Mouse (Mus musculus) midbrain, embryonic 10.5 days (tissue): ENCODE data around the gene Hdac11. TPM values are rescaled to one million over a fixed set of nuclear protein-coding genes. Genes with fewer than 3 reads are reported as not detected.

ENCODE experiments used
- DNase-seq: peaks from one replicate; pipeline ENCODE4 v3.0.0-alpha.2; 2017; ENCODE audit warnings: low spot score
- H3K27ac ChIP-seq: fragments of 300-500 bp; sonication (generic); replicated peaks from 2 replicates; pipeline ENCODE4 v1.5.1; 2016; ENCODE audit warnings: mild to moderate bottlenecking
- H3K27me3 ChIP-seq: fragments of 300-500 bp; sonication (generic); 2 replicates; pipeline ENCODE4 v1.6.1; 2016; ENCODE audit warnings: low read depth, mild to moderate bottlenecking; ENCODE audit not compliant: poor library complexity, severe bottlenecking
- H3K36me3 ChIP-seq: fragments of 300-500 bp; sonication (generic); 2 replicates; pipeline ENCODE4 v1.6.1; 2016; ENCODE audit warnings: mild to moderate bottlenecking, moderate library complexity
- H3K4me1 ChIP-seq: fragments of 300-500 bp; sonication (generic); 2 replicates; pipeline ENCODE4 v1.6.1; 2016
- H3K4me3 ChIP-seq: fragments of 300-500 bp; sonication (generic); 2 replicates; pipeline ENCODE4 v1.5.1; 2016; ENCODE audit warnings: mild to moderate bottlenecking, moderate library complexity
- H3K9me3 ChIP-seq: fragments of 300-500 bp; sonication (generic); replicated peaks from 2 replicates; pipeline ENCODE4 v1.6.1; 2016; ENCODE audit warnings: mild to moderate bottlenecking
- WGBS: fragments of 180-500 bp; shearing (Covaris S2); methylation state at CpG from one replicate; pipeline ENCODE4 v1.1.7; 2016; 5-methylcytosine and 5-hydroxymethylcytosine counted together
- polyA plus RNA-seq: library from polyadenylated mRNA; unstranded; fragments of >200 nt; fragmentation: Nextera tagmentation; extraction: Ambion mirVana; gene quantifications from 2 replicates; pipeline ENCODE4 v1.2.1, GENCODE M21; 2016

Gene Hdac11
- polyA plus RNA-seq, 1 experiment from 2014 or later = 9.4 TPM

DNA sequence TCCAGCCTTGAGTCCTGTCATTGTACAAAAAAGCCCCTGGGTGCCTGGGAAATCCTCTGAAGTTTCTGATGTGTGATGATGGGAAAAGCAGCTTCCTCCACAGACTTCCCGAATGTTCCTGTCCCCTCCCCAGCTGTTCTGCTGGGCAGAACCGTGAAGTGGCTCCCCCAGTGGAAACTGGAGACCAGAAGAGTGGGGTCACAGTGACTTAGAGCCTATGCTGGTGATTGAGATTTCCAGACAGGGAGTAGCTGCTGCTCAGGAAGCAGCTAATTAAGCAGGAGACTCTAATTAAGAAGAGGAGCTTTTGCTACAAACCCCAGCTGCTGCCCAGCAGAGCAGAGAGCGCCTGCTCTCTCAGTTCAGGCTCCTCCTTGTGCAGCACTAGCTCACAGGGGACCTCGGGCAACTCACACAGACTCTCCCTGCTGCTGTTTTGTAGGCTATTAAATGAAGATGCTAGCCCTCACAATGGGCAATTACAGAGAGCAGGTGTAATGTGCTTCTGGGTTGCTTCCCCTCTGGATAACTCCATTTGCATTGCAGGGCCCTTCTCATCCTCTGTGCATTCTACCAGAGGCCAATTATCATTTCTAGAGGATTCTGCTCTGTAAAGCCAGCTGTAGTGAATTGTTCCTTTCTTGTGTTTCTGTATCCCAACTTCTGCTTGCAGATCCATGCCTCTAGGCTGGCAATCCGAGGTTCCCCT lies 9.9 kb upstream of the Hdac11 start:
- Histone ChIP-seq H3K4me3 (no peak overlapping the region), H3K27me3 (no peaks in the 10 kb centered on the region), H3K4me1 (peaks cover 14% of the 10 kb centered on the region), H3K9me3 (no peaks in the 10 kb centered on the region), H3K27ac (peak overlapping the region; percentile 67; the same call in 1 of the 2 replicates), H3K36me3 (no peaks in the 10 kb centered on the region)
- DNase-seq = no peak
- 44% methylated on average over 5 of the region's 5 CpGs for WGBS

DNA sequence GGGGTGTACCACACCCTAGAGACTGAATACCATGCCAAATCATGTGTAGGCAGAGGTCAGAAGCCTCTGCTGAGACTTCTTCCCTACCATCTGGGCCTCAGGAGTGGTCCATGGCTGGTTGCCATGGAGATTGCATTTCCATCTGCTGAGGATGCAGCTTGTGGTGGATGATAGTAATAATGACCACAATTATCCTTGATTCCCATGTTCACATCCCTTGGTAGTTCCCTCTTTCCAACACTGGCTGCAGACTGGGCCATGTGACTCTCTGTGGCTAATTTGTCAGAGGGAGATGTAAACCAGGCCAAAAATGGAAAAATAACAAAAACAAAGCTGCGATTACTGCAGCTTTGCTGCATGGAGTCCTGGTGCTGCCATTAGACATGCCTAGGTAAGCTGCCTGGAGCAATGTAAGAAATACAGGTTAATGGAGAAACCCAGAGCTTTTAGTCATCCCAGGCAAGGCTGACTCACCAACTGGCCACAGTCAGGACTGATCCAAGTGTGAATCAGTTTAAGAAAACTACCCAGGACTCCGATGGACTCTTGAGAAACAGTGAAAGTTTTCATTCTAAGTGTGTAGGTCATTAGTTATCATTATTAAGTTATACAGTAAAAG lies 9.2 kb upstream of the Hdac11 start:
- WGBS = 96% methylated on average over 2 of the region's 2 CpGs
- no peaks in the 10 kb centered on the region for H3K9me3 ChIP-seq
- peak overlapping the region; percentile 67; the same call in 1 of the 2 replicates for H3K27ac ChIP-seq
- H3K36me3 ChIP-seq = no peaks in the 10 kb centered on the region
- no peak overlapping the region for H3K4me3 ChIP-seq
- DNase-seq = no peak
- H3K27me3 ChIP-seq = no peaks in the 10 kb centered on the region
- H3K4me1 ChIP-seq = peaks cover 16% of the 10 kb centered on the region

DNA sequence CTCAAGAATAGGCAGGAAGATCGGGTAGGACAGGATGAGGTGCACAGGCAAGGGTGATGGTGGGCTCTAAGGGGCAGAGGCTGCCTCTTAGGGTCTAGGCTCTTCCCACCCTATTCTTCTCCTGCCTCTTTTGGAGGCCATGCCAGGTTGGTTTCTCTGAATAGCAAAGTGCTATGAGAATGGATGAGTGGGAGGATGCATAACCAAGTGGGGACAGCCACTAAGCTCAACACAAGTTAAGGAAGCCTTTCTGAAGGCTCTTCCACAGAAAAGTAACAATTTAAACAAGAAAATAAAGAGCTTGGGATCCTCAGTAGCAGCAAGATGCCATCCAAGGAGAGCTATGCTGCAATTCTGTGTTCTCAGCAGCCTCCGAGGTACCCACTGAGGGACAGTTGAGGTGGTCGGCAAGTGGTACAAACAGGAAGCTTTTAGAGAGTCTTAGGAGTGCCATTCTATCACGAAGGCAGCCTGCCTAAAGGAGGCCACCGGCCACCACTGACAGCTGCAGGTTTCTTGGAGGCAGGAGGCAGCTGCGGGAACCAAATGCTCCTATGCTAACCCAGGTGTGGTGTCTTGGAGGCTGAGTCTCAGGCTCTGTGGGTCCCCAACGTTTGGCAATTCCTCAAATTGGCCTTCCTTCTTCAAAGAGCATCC lies 3.4 kb upstream of the Hdac11 start:
- Histone ChIP-seq H3K4me1 (peaks cover 56% of the 10 kb centered on the region), H3K27ac (peak overlapping the region; percentile 34), H3K27me3 (peaks cover 23% of the 10 kb centered on the region), H3K36me3 (no peaks in the 10 kb centered on the region), H3K9me3 (no peaks in the 10 kb centered on the region), H3K4me3 (no peak overlapping the region; the same call in none of the 2 replicates)
- DNase-seq = no peak
- WGBS = 46% methylated on average over 7 of the region's 7 CpGs

DNA sequence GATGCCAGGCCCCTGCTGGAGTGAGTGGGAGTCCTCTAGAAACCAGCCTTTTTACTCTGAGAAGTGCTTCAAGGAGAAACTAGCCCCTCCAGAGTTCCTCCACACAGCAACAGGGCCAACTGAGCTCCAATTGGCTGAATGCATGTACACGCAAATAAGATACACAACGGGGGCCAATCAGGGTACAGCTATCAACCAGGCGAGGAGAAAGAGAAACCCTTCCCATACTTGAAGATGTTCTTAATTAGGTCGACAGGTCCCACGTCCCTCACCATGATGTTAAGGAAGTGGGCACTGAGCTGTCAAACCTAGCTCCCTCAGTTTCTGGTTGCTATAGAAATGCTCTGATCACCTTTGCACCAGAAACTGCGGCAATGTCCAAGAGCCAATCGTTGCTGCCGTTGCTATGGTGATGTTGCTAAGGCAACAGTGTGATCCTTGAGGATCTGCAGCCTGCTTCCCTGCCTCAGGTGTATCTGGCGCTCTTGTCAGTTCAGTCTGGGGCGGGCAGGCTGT lies 2.9 kb upstream of the Hdac11 start:
- peak; percentile 68 for DNase-seq
- H3K27ac ChIP-seq = peak overlapping the region; percentile 34
- peak overlapping the region; percentile 42 for H3K4me3 ChIP-seq
- peaks cover 25% of the 10 kb centered on the region for H3K27me3 ChIP-seq
- H3K4me1 ChIP-seq = peaks cover 61% of the 10 kb centered on the region
- WGBS = under 1% methylated on average over 10 of the region's 10 CpGs
- H3K9me3 ChIP-seq = no peaks in the 10 kb centered on the region
- no peaks in the 10 kb centered on the region for H3K36me3 ChIP-seq

DNA sequence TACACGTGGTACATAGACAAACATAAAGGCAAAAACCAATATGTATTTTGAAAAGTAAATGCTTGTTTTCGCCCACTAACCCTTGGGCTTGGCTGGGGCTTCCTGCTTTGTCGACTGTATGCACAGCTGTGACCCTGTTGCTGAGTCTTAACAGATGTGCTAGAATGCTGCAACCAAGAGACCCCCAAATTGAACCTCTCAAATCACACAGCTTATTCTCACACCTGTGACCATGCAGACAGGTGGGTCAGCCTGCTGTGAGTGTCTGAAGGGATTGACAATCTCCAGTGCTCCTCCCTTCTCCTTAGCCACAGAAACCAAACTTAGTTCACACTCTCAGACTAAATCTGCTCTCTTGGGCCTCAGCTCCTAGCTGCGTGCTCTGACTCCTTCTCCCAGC lies 1.8 kb upstream of the Hdac11 start:
- peaks cover 71% of the 10 kb centered on the region for H3K4me1 ChIP-seq
- 68% methylated on average over 4 of the region's 4 CpGs for WGBS
- DNase-seq = no peak
- H3K36me3 ChIP-seq = 0 out of 2 replicates have a peak, but pooled peaks cover 6% of the 10 kb centered on the region
- no peaks in the 10 kb centered on the region for H3K9me3 ChIP-seq
- H3K4me3 ChIP-seq = no peak overlapping the region
- peaks cover 25% of the 10 kb centered on the region for H3K27me3 ChIP-seq
- 0 out of 2 replicates have a peak overlapping the region, but pooled peaks have one; percentile 3 for H3K27ac ChIP-seq

DNA sequence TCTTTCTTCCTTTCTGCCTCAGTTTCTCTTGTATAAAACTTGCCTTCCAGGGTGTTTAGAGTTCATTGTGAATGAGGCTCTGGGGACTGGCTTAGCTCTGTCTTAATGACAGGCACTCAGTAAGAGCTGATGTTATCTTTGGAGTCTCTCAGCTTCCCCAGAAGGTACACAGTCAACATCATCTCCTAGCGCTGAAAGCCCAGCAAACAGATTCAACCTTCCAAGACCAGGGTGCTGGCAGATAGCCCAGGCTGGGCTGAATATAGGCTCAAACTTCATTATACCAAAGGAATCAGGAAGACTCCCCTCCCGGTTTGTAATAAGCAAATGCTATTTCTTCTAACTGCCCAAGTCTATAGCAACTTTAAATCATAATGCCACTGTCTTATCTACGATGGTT lies 1.2 kb upstream of the Hdac11 start:
- no peak for DNase-seq
- Histone ChIP-seq H3K27ac (peak overlapping the region; percentile 25; the same call in 1 of the 2 replicates), H3K36me3 (0 out of 2 replicates have a peak, but pooled peaks cover 6% of the 10 kb centered on the region), H3K9me3 (no peaks in the 10 kb centered on the region), H3K4me3 (no peak overlapping the region), H3K27me3 (peaks cover 25% of the 10 kb centered on the region), H3K4me1 (peaks cover 76% of the 10 kb centered on the region)
- 83% methylated on average over 3 of the region's 3 CpGs for WGBS

DNA sequence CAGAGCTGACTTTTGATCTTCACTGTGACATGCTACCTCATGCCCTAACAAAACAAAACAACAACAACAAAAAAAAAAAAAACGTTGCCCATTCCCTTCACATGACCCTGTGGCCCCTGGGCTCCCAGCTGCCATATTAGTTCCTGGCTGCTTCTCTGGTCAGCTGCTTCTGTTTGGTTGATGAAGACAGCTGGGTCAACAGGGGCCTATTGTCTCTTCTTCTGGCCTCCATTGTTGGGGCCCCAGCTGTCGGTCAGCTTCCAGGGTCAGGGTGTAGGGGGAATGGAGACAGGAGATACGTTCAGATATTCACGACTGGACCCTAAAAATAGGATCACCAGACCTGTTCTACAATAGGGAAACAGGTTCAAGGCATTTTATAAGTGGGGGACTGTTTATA lies 403 bp upstream of the Hdac11 start:
- peaks cover 25% of the 10 kb centered on the region for H3K27me3 ChIP-seq
- H3K9me3 ChIP-seq = no peaks in the 10 kb centered on the region
- H3K36me3 ChIP-seq = 0 out of 2 replicates have a peak, but pooled peaks cover 6% of the 10 kb centered on the region
- H3K4me1 ChIP-seq = peaks cover 84% of the 10 kb centered on the region
- peak overlapping the region; percentile 80 for H3K4me3 ChIP-seq
- 21% methylated on average over 4 of the region's 4 CpGs for WGBS
- no peak for DNase-seq
- H3K27ac ChIP-seq = peak overlapping the region; percentile 93

DNA sequence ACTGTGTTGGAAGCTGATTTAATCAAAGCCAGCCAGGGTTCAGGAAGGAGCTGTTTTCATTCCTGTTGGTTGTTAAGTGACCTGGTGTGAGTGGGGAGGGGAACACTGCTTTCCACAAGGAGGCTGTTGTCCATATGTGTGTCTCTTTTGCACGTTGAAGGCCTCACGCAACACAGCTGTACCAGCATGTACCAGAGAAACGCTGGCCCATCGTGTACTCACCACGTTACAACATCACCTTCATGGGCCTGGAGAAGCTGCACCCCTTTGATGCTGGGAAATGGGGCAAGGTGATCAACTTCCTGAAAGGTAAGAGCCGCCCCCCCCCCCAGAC lies 739 bp downstream of the Hdac11 start:
- Histone ChIP-seq H3K27ac (peak overlapping the region; percentile 93), H3K27me3 (peaks cover 25% of the 10 kb centered on the region), H3K4me3 (peak overlapping the region; percentile 80), H3K4me1 (peaks cover 85% of the 10 kb centered on the region), H3K9me3 (no peaks in the 10 kb centered on the region), H3K36me3 (peaks cover 6% of the 10 kb centered on the region; the same call in 1 of the 2 replicates)
- DNase-seq = no peak
- WGBS = 53% methylated on average over 6 of the region's 6 CpGs

DNA sequence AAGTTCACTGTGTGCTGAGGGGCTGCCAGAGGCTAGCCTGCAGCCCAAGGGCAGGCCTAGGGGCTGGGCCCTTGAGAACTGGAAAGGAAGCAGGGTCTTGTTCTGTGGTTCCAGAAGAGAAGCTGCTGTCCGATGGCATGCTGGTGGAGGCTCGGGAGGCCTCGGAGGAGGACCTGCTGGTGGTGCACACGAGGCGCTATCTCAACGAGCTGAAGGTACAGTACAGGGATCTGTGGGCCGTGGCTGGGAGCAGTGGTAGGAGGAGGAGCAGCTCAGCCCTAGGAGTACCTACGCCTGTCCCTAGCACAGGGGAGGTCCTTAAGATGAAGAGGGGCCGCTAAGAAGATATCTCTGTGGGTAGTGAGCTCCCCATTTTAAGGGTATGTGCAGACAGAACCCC lies 2.6 kb downstream of the Hdac11 start:
- Histone ChIP-seq H3K4me3 (no peak overlapping the region), H3K27me3 (peaks cover 20% of the 10 kb centered on the region), H3K9me3 (no peaks in the 10 kb centered on the region), H3K27ac (peak overlapping the region; percentile 63), H3K36me3 (peaks cover 6% of the 10 kb centered on the region; the same call in 1 of the 2 replicates), H3K4me1 (peaks cover 75% of the 10 kb centered on the region)
- 85% methylated on average over 9 of the region's 9 CpGs for WGBS
- DNase-seq = no peak

DNA sequence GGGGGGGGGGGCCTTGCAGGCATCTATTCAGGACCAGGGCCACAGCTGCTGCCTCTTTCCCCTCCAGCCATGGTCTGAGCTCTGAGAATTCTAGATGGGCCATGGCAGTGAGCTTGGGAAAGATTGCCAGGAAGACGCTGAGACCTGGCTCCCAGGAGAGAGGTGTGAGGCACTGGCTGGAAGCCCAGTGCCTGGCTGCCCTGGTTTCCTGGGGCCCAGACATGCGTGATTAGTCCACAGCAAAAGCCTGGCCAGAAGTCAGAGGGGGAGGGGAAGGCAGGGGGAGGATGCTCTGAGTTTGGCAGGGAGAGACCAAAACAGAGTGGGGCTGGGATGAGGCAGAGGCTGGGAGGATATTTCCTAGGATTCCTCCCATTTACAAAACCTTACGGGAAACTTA lies 3.9 kb downstream of the Hdac11 start:
- H3K4me1 ChIP-seq = peaks cover 70% of the 10 kb centered on the region
- H3K9me3 ChIP-seq = no peaks in the 10 kb centered on the region
- peak overlapping the region; percentile 42 for H3K27ac ChIP-seq
- no peak overlapping the region for H3K4me3 ChIP-seq
- no peak for DNase-seq
- whole genome bisulfite sequencing = 50% methylated on average over 3 of the region's 3 CpGs
- H3K36me3 ChIP-seq = peaks cover 6% of the 10 kb centered on the region; the same call in 1 of the 2 replicates
- peaks cover 8% of the 10 kb centered on the region for H3K27me3 ChIP-seq

DNA sequence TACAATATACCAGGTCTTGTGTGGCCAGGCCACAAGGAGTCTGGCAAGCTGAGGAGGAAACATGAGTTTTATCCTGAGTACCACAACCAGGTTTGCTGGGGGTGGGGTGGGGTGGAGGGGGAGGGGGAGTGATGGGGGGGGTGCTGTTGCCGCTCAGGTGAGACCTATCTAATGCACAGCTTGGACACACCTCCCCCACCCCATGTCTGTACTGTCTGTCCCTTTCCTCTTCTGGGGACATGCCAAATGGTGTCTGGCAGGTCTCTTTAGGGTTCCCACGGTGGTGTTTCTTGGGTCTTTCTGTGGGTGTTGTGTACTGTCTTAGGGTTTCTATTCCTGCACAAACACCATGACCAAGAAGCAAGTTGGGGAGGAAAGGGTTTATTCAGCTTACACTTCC lies 4.5 kb downstream of the Hdac11 start:
- H3K27me3 ChIP-seq = peaks cover 8% of the 10 kb centered on the region
- peak overlapping the region; percentile 42; the same call in 1 of the 2 replicates for H3K27ac ChIP-seq
- H3K4me1 ChIP-seq = peaks cover 66% of the 10 kb centered on the region
- no peaks in the 10 kb centered on the region for H3K9me3 ChIP-seq
- WGBS = 87% methylated on average over 2 of the region's 2 CpGs
- DNase-seq = no peak
- no peak overlapping the region for H3K4me3 ChIP-seq
- peaks cover 6% of the 10 kb centered on the region; the same call in 1 of the 2 replicates for H3K36me3 ChIP-seq

DNA sequence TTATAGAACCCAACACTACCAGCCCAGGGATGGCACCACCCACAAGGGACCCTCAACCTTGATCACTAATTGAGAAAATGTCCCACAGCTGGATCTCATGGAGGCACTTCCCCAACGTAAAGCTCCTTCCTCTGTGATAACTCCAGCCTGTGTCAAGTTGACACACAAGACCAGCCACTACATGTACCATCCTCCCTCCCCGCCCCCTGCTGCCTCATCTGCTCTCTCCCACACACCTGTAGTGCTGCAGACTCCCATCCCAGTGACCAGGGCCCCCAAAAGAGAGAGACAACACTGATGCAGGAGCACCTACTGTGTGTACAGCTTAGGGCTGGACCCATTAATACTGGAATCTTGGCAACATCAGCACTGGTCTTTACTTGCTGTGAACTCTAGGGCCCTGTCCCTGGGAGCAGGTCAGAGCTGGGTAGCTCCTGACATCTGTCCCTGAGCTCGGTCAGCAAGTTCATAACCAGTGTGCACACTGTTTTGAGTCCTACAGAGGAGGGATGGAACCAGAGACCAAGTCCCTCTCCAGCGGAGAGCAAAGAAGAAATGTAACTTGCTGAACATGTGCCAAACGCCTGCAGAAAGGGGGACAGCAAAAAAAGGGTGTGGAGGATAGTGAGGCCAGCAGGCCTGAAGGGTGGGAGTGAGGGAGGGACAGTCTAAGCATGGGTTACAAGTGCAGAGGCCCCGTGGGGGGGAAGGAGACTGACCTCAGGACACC lies 5.2 kb downstream of the Hdac11 start:
- peaks cover 59% of the 10 kb centered on the region for H3K4me1 ChIP-seq
- peak overlapping the region; percentile 10; the same call in 1 of the 2 replicates for H3K27ac ChIP-seq
- no peak overlapping the region for H3K4me3 ChIP-seq
- no peak for DNase-seq
- peaks cover 8% of the 10 kb centered on the region for H3K27me3 ChIP-seq
- peaks cover 9% of the 10 kb centered on the region; the same call in 1 of the 2 replicates for H3K36me3 ChIP-seq
- H3K9me3 ChIP-seq = no peaks in the 10 kb centered on the region
- WGBS = 84% methylated on average over 6 of the region's 6 CpGs
